Mouse (Mus musculus): Measurements from ENCODE around the gene Hhat. TPM values are rescaled to one million over a fixed set of nuclear protein-coding genes. Genes with fewer than 3 reads are reported as not detected.

The Hhat gene
- total RNA-seq, 2 experiments from 2014 or later: 2.7 to 4.8 TPM

GRCm38 (mm10) chr1:192745240-192746101 is 25.6 kb downstream of the Hhat start:
- peak; percentile 58 to 61 for DNase-seq (ENCODE audit: low spot score in 2 of 2)

DNA sequence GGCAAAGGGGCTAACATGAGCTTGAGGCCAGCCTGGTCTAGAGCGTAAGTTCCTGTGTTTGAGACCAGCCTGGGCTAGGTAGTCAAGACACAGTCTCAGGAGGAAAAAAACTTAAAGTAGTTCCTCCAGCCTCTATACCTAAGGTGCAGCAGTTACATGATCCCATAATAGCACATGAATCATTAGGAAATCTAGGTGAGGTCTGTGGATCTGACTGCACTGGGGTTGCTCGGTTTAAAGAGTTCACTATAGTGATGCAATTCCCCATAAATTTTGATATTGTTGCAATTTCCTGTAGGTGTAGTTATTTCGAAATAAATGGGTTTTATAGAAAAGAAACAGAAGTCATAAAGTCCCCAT is 26.2 kb downstream of the Hhat start:
- DNase-seq (ENCODE audit: low spot score in 2 of 2): no peak

DNA sequence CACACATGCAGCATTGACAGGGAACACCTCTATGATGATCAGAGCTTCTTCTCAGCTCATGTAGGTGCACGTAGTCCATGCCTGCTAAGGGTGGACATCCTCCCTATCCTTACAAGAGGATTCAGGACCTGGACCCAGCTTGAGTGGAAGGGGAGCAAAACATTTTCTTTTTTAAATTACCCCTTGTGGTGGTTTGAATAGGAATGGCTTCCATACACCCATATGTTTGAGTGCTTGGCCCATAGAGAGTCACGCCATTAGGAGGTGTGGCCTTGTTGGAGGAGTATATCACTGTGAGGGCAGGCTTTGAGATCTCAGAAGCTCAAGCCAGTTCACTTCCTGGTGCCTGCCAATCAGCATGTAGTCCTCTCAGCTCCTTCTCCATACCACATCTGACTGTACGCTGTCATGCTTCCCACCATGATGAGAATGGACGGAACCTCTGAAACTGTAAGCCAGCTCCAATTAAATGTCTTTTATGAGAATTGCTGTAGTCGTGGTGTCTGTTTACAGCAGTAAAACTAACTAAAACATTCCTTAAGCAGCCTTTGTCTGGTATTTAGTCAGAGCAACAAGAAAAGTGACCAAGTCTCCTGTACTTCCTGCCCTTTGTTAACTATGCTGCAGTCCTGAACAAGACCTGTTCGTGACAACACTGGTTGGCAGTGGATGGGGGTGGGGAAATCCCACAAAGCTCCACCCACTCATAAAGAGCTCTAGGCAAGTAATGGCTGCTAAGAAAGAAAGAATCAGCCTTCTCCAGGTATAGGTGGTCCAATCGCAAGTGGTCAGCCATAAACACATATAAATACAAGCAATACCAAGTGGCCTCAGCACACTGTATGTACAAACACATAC is 28.4 kb downstream of the Hhat start:
- DNase-seq (ENCODE audit: low spot score in 2 of 2): no peak

DNA sequence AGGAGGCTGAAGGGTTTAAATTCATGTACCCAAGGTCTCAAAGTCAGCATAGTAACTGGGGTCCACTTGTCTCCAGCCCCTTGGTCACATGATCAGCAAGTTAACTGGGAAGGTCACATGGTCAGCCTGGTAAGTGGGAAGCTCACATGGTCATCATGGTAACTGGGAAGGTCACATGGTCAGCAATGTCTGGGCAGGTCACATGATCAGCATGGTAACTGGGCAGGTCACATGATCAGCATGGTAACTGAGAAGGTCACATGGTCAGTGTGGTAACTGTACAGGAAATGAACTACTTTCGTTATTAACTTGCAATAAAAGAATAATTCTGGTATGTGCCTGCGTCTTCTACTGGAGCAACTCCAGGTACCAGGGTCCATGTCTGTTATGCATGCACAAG is 29.1 kb downstream of the Hhat start:
- no peak for DNase-seq (ENCODE audit: low spot score in 2 of 2)

DNA sequence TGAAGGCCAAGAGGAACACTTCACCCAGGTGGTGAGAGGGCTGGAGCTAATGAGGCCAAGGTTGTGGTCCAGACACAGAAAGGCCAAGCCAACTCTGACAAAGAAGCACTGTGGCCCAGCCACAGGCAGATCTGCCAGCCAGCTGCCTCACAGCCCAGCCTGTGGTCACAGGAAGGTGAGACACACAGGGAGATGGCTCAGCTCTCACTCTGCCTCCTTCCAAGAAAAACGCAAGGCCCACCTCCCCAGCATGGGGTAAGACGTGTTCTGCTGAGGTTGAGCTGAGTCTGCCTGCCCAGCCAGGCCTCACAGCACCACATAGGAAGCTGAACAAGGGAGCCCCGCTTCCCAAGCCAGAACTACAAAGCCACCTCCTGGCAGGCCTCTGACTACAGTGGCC is 34.5 kb downstream of the Hhat start:
- no peak for DNase-seq (ENCODE audit: low spot score in 2 of 2)

DNA sequence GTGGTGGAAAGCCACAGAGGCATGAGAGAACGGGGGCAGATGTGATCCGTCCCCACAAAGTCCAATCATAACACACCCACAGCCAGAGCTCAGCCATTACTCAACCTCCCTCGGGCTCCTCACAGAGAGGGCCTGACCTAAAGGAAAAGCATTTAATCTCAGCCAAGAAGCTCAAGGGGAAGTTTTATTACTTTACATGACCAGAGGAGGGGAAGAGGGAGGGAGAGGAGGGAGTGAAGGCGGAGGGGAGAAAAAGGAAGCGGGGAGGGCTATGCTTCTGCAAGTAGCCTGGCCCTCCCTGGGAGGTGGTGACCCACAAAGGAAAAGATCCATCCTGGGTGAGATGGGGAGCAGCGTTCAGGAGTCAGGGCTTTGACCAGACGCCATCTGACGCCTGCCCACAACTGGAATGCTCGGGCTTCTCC is 35.0 kb downstream of the Hhat start:
- no peak for DNase-seq (ENCODE audit: low spot score in 2 of 2)

GRCm38 (mm10) chr1:192730517-192730916 is 40.5 kb downstream of the Hhat start:
- no peak for DNase-seq (ENCODE audit: low spot score in 2 of 2)

- peak; percentile 64 to 67 for DNase-seq (ENCODE audit: low spot score in 2 of 2)
Measured at GRCm38 (mm10) chr1:192726996-192727624, 43.9 kb downstream of the Hhat start.

DNA sequence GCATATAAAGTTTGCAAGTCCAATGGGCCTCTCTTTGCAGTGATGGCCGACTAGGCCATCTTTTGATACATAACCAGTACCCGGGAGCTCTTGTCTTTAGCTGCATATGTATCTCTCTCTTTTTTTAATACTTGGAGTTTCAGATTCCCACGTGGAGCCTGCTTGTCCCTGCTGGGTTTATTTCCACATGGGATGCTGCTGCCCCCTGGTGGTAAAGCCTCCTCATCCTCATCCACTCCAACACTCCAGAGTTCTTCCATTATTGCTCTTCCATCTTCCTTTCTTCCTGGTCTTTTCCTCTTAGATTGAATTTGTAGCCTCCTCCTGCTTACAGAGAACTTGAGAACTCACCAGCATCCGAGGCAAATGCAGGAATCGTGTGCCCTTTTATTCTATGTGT is 48.9 kb downstream of the Hhat start:
- peak; percentile 67 to 71 for DNase-seq (ENCODE audit: low spot score in 2 of 2)

DNA sequence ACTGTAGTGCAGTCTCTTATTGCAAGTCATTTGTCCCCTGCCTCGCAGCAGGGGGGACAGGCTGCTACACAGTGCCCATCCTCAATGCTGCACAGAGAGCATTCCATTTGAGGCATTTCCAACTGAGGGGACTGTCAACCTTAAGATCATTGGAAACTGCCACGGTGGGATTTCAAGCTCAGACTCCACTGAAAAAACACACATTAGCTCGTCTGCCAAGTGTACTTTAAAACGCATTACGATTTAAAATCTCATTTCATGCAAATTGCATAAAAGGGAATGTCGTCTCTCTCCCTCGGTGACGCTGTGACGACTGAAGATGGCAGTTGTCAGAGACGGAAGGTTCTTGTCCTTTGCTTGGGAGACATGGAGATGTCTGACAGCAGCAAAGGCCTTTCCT is 50.9 kb downstream of the Hhat start:
- no peak for DNase-seq (ENCODE audit: low spot score in 2 of 2)

DNA sequence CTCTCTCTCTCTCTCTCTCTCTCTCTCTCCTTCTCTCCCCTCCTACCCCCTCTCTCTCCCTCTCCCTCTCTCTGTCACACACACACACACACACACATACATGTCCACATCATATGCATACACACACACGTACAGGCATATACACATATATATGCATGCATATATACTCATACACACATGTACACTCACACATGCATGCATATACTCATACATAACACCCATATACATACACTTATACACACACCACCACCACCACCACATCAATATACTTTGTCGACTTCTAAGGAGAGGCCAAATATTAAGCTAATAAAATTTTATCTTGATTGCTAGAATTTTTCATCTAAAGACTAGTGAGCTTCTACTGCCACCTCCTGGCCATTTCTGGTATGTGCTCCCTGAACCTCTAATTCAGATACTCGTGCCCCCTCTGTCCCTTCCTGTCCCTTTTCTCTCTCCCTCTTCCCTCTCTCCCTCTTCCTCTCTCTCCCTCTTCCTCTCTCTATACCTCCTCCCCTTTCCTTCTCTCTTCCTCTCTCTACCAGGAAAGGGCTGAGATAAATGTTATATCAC is 59.2 kb downstream of the Hhat start:
- peak; percentile 53 to 62 for DNase-seq (ENCODE audit: low spot score in 2 of 2)

GRCm38 (mm10) chr1:192700339-192701073 is 70.5 kb downstream of the Hhat start:
- DNase-seq (ENCODE audit: low spot score in 2 of 2): no peak

GRCm38 (mm10) chr1:192699101-192699500 is 71.9 kb downstream of the Hhat start:
- no peak for DNase-seq (ENCODE audit: low spot score in 2 of 2)

DNA sequence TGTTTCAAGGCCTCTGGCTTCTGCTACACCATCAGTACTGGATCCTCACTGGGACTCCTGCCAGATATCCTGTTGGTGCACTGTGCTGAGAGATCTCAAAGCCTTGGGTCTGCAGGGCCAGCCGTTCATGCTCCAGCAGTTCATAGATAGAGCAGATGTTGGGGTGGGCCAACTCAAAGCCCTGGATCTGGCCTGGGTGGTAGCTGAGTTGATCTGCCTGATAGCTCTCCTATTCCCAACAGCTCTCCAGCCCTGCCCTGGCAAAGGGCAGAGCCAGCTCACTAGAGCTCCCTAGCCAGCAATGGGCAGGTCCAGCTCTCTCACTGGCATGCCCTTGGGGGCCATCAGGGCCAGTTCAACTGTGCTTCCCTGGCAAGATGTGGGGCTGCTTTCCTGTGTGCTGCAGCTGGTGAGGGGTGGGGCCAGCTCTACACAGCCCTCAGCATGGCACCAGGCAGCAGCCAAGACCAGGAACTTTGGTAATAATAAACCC is 74.6 kb downstream of the Hhat start:
- DNase-seq (ENCODE audit: low spot score in 2 of 2): peak in 1 of 2 experiments; percentile 32

DNA sequence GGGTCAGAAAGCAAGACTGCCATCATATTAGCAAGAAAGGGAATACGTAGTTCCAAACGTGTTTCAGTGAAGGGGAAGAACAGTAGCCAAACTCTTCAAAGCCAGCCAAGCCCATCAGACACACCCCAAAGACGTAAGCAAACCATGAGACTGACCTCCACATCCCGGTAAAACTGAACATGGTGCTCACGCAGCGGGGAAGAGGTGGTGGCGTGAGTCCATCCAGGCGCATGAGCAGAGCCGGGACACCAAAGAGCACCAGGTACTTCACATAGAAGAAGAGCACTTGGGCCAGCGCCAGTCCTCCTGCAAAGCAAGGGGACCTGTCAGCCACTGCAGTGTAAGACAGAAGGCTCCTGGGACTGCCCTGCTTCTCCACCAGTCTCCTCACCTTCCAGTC is 77.4 kb downstream of the Hhat start:
- DNase-seq (ENCODE audit: low spot score in 2 of 2): no peak

DNA sequence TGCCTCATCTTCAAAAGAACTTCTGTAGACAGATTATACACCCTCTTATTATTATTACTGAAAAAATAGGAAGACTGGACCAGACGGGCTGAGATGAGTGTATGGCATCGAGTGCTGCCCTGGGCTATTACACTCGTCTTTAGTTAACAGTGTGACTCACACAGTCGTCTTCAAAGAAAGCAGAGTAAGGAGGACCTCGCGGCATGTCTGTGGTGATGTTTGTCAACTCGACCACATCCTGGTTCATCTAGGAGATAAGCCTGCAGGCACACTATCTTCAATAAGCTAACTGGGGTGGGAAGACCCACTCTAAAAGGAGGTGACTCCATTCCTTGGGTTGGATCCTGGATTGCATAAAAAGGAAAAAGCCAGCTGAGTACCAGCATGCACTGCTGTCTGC is 78.0 kb downstream of the Hhat start:
- DNase-seq (ENCODE audit: low spot score in 2 of 2): no peak

GRCm38 (mm10) chr1:192682219-192682951 is 88.6 kb downstream of the Hhat start:
- no peak for DNase-seq (ENCODE audit: low spot score in 2 of 2)

DNA sequence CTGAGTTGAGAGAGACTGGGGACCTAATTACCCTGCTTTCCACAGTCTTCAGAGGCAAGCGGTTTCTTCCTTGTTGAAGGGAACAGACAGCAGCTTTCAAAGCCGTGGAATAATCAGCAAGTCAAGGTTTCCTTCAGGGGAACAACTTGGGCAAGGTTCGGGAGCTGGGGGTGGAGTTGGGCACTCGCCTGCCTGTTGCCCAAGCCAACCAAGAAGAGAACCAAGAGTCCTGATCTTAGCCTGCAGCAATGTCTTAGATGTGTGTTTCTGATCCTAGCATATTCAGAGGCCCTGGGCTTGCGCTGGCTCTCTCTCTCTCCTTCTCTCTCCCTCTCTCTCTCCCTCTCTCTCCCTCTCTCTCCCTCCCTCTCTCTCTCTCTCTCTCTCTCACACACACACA is 93.8 kb downstream of the Hhat start:
- DNase-seq (ENCODE audit: low spot score in 2 of 2): no peak

DNA sequence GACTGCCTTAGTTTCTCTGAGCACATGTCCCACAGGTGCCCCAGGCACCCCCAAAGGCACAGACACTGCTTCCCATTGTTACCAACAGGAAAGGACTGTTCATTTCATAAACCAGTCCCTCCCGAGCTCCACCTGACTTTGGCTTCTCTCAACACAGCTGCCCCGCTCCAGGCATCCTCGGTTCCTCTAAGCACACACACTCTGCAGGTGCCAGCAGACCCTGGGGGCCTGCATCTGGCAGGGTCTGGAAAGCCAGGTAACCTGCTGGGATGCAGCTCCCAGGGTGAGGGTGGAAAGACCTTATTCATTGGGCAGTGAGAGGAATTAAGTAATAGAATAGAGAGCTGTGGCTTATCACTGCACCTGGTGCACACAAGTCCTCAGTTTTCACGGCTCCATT is 107.4 kb downstream of the Hhat start:
- no peak for DNase-seq (ENCODE audit: low spot score in 2 of 2)

GRCm38 (mm10) chr1:192663092-192663491 is 107.9 kb downstream of the Hhat start:
- DNase-seq (ENCODE audit: low spot score in 2 of 2): no peak
